Mouse (Mus musculus) hematopoietic stem cell, adult 5-6 weeks (primary cell): Measurements from ENCODE around the gene Fam155a. TPM values are rescaled to one million over a fixed set of nuclear protein-coding genes. Genes with fewer than 3 reads are reported as not detected.
A peak's percentile ranks its signal among the peaks of the same experiment; 100 is the strongest.

ENCODE experiments used
- ATAC-seq, 2 experiments: fragments of 125-278 bp in 1 of 2; replicated peaks in 1 of 2; 2 replicates each; pipeline ENCODE4 v1.8.0; 2016 to 2017; ENCODE audit warnings: inconsistent platforms in 2 of 2, mild to moderate bottlenecking in 2 of 2, moderate number of reproducible peaks in 2 of 2, low read depth in 1 of 2, moderate TSS enrichment in 1 of 2; ENCODE audit not compliant: low FRiP score in 2 of 2, poor library complexity in 2 of 2, severe bottlenecking in 2 of 2, insufficient read depth in 1 of 2, low TSS enrichment in 1 of 2
- total RNA-seq: library from RNA; stranded (forward); fragments of 172-1452, 232-1000 nt; gene quantifications from 2 replicates; pipeline ENCODE4 v1.2.3, GENCODE M21; 2017

Gene Fam155a
- total RNA-seq, 1 experiment from 2014 or later = not detected

DNA sequence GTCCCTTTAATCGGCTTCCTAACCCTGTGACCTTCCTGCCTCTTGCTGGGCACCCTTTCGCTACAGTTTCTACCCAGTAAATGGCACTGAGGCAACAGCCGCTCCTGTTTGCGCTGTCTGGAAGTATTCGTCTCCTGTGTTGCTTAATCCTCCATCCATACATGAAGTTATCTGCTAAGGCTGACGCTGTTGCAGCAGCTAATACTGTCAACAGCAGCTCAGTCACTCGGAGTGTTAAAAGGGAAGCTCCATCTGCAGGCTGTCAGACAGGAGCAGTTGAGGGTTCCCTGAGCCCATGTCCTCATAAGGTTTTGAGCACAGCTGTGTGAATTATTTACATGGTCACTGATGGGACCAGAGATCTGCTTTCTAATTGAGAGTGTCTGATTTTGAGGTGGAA, 322.3 kb downstream of the Fam155a start:
- ATAC-seq = no peak

DNA sequence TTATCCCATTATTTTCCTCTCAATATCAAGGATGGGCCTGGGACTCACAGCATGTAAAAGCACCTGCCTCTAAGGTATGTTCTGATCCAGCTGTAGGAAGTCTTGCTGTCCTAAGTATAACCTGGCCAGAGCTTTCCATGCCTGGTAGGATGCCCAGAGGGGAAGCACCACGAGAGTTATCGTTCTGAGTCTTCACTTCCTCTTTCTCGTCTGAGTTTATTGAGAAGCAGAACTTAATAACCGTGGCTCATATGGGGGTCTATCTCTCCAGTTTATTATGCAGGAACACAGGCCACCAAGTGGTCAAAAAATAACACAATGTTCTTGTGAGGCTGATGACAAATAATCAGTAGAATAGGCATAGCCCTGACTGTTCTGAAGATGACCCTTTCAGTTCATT, 333.1 kb downstream of the Fam155a start:
- ATAC-seq = peak; percentile 89 to 93

DNA sequence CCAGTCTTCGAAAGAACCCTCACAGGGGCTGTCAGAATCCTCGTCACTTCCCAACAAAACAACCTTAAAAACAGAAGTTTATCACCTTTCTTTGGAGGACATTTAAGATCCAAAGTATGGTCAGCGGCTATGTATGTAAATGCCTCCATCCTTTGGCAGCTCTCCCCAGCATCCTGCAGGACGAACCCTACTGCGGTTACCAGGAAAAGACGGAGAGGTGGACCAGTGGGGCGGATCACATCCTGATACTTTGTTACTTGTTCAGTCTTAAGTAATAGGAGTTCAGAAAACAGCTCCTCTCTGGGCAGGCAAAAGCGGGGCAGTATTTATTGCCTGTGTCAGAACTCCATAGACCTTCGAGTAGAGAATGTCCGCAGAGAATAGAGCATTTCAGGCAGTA, 335.5 kb downstream of the Fam155a start:
- no peak for ATAC-seq

DNA sequence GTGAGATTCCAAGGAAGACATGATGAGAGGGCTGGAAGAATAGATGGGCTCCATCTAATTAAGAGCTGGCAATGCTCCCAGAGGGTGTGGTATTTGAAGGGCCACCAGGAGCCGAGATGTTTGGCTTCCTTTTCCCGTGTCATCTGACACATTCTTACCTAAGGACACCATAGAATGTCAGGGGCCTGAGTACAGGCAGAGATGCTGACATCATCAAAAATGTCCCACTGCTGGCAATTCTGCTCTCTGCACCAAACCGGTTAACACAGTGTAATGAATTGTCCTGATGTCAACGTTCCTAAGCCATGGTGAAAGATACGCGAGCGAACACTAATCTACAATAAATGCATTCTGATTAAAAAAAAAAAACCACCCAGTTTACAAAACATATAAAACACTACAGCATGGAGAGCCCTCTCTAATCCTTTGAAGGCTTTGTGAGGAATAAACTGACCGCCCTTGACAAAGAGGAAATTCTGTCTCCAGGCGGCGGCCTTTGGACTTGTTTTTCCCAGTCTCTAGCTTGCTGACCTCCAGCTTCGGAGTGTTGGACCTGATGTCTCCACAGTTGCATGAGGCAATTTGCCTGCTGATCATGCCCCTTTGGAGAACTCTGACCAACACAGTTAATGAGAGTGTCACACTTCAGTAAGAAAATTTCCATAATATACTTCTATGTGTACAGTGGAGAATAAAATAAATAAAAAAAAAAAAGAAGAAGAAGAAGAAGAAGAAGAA, 338.2 kb downstream of the Fam155a start:
- no peak for ATAC-seq

DNA sequence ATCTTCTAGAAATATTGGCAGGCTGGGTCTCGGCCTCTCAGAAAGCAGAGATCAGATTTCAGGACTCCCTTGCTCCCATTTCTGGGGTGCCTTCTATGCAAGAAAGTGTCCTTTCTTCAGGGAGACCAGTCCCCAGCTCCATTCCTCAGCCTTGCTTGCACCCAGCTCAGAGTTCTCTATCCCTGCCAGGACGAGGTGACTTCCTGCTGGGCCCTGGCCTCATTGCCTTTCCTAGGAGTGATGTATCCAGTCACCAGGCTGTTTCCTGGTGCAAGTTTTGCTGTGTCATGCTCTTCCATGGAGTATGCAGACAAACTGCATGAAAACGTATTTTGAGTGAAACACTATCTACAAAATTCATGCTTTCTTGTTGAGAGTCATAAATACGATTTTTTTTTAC, 342.1 kb downstream of the Fam155a start:
- no peak for ATAC-seq

DNA sequence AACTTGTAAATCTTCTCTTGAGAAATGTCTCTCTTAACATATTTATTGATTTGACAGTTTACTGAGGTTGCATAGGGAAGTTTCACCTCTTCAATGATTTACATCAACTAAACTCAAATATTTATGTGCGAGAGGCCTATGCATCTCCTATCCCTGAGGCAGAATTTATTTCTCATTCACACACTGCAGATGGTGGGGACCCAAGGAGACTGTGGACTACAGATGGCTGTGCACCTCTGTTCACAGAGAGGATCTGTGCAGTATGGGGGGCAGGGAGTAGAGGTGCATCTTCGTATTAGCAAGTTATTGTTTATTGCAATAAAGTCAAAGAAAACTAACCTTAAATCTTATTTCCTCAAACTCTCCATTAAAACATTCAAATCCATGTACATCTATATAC, 346.9 kb downstream of the Fam155a start:
- ATAC-seq = no peak

DNA sequence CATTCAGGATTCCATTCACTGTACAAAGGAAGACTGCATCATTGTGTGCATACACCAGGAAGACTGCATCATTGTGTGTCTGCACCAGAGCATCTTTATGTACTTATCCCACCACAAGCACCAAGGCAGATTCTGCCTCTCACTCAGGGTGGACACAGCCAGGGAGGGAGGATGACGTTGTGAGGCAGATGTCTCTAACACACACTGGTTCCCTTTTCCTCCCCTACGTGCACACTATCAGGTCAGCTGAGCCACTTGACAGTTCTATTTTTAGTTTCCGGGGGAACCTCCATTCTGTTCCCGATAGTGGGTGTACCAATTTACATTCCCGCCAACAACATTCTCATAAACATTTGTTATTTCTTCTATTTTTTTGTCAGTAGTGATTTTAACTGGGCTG, 347.4 kb downstream of the Fam155a start:
- peak; percentile 89 for ATAC-seq

DNA sequence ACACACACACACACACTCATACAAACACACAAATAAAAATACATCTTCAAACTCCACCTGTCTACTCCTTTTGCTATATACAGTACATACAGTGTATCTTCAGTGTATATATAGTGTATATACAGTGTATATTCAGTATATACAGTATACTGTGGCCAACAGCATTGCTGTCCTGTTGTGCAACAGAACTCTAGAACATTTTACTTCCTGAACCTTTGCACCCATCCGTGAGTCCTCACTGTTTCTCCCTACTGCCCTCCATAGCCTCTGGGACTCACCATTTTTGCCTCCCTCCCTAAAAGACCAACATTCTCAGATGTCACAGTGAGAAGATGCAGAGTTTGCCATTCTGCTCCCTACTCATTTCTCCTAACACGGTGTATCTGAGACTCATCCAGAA, 347.8 kb downstream of the Fam155a start:
- no peak for ATAC-seq

DNA sequence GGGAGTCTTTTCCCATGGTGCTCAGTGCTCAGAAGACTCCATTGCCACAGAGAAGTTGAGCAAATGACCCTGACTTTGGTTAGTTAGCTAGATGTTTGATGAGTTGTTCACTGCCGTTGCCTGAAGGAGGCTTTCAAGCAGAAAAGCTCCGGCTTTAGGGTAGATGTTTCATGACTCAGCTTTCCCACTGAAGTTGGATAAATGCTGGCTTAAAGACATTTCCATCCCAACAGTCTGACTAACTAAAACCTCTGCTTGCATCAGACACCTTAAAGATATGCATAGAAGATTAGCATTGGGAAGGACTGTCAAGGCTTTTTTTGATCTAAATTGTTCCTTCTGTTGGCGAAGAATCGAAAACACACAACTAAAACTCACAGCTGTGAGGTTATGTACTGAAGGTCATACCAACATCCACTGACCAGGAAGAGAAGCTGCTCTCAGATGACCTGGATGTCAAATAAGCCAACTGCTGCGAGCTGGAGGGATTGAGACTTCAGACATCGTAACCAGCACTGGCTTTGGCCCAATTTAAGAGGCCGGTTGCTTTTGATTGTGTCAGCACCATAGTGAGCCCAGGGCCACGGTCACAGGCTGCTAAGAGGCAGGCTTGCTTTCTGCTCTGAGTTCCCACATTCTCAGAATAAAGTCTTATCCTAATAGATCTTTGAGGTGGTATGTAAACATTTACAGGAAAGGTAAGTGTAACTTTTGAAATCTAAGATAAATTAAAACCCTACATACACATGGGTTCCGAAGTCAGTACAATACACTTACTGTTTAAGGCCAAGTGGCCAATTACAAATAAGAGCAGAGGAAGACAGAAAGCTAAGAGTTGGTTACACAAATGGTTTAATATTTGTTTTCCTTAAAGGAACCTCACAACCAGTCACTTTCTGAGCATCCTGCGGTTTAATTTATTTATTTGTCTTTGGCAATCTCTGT, 351.8 kb downstream of the Fam155a start:
- ATAC-seq = no peak

DNA sequence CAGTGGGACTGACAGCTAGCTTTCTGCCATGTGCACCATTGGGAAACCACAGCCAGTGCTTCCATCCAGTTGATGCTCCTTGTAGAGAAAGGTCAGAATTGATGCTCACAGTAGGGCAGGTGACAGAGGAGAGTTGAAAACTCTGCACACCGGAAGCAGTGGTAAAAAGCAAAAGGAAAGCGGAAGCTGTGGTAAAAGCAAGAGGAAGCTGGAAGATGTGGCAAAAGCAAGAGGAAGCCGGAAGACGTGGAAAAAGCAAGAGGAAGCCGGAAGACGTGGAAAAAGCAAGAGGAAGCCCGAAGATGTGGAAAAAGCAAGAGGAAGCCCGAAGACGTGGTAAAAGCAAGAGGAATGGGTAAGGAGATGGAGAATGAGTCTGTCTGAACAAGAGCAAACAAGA, 354.8 kb downstream of the Fam155a start:
- ATAC-seq = peak; percentile 42 to 46; a peak in 2 of 4 replicates

DNA sequence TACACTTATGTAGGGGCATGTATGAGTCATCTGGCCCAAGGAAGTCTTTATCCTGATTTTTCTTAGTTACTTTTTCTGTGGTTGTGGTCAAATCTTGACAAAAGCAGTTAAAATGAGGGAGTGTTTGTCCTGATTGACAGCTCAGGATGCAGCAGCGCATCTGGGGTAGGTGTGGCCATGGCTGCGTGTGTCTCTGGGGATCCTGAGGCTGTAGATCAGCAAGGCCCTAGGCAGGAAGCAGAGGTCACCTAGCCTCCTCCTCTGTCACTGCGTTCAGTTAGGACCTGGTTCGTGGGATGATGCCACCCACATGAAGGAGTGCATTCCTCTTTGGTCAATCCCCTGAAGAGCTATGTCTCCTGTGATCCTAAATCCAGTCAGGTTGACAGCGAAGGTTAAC, 362.5 kb downstream of the Fam155a start:
- peak; percentile 39 to 46; a peak in 1 of 4 replicates for ATAC-seq

DNA sequence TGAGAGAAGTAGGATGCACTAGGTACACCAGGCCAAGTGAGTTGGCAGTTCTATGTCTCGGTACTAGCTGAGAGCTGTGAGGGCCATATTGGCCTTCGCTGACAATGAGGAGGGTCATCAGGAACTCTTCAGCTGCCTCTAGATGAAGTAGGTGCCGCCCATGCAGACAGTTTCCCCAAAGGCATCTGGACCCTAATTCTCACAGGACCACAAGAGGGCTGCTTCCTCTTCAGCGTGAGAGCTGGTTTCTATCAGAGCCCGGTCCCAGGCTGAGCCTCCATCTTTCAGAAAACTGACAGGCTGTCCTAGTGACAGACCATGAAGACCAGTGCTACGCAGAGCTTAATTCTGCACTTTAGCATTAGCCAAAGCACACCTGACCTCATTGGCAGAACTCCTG, 364.8 kb downstream of the Fam155a start:
- peak; percentile 30 to 33; a peak in 1 of 4 replicates for ATAC-seq

DNA sequence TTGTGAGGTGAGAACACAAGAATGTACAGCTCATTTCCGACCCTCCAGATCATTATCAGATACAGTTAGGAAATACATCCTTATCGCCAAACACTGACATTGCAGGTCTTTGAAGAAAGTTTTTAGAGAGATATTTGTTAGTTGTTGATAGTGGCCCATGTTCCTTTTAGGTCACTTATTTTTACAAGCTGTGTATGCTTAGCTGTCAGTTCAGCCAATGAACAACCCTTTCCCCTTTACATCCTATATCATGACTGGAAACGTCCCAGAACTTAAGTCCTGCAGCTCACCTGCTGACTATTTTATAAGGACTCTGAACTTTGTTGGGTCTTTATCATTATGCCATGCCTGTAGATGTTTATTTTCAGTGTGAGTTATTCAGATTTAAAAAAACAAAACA, 366.3 kb downstream of the Fam155a start:
- ATAC-seq = no peak

DNA sequence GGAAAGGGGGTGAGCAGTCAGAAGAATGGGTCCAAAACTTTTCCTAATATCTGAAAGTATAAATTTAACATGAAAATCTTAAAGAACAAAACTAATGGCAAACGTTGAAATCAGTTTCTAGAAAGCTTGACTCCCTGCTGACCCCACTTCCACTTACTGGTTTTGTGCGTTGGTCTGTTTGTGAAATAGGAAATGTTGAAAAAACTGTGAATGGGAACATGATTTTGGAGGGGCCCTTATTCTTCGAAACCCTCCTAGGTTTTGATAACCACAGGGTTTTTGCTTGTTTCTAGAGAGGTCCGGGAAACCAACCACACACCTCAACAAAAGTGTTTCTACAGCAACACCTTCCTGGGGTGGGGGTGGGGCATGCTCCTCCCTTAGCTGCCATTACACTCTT, 368.6 kb downstream of the Fam155a start:
- peak; percentile 25 to 39; a peak in 3 of 4 replicates for ATAC-seq

DNA sequence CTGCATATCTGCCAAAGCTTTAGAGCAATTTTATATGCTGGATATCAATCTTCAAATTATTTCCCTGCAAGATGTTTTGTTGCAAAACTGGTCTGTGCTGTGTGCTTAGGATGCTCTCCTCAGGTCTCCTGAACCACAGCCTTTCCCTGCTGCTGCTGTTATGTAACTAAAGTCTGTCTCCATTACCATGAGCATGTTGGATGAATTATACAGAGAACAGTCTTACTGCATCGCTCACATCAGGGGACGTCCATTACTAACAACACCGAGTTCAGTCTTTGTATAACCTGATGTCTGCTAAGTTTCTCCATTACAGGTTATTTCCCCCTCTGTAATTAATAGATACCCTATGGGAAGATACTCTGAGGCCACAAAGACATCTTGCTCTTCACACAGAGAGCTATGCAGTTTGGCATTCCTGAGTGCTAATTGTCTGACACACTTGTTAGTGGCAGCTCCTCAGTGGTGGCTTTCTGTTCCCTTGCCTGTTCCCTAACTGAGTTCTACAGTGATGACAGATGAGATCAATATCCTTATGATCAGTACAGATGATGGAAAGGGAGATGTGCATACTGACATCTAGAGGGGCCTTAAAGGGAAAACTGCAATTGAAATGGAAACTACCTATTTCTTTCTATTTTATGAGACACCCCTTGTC, 372.2 kb downstream of the Fam155a start:
- no peak for ATAC-seq

DNA sequence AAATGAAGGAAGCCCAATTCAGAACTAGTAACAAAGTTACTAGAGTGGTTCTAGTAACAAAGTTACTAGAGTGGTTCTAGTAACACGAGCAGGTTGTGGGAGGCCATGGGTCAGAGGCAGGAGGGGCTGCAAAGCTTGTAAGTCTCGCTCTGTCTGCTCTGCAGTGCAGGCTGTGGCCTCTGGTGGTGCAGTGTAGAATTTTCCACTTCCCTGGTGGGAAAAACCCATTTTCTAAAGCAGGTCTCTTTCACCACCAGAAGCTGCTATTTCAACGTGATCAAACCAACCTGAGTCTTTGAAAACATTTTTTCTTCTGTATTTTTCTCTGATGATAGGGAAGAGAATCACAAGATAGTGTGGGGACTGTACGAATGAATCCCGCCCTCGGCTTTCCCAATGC, 372.9 kb downstream of the Fam155a start:
- no peak for ATAC-seq

DNA sequence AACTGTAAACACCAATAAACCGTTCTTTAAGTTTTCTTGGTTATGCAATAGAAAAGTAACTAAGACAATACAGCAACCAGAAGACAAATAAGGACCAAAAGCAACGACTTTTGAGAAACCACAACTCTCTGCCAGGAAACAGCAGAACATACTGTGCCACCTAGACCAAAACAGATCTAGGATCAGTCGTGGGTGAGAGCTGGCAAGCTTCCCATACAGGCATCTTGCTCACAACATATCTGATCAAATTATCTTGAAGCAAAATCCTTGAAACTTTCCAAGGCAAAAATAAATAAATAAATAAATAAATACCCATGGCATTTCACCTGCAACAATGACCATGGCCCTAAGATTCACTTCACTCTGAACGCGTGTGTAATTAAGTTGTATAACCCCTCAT, 376.3 kb downstream of the Fam155a start:
- no peak for ATAC-seq

DNA sequence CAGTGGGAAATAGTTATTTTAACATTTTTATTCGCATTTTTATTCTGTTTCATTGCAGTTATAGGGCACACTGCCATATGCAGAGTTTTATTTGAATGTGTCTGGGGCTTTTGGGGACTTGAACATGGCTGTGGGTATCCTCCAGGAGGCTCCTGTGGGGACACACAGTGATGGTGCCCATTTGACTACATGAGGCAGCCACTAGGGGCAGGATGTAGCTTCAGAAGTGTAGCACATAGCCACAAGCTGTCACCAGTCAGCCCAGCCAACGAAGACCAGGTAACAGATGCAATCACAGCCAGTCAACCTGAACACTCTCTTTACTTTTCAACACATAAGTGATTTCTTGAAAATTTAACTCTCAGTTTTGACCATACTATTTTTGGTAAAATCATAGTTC, 377.7 kb downstream of the Fam155a start:
- ATAC-seq = no peak
